Mouse (Mus musculus): ENCODE results near the gene Ehd2.

Ehd2 gene

DNA sequence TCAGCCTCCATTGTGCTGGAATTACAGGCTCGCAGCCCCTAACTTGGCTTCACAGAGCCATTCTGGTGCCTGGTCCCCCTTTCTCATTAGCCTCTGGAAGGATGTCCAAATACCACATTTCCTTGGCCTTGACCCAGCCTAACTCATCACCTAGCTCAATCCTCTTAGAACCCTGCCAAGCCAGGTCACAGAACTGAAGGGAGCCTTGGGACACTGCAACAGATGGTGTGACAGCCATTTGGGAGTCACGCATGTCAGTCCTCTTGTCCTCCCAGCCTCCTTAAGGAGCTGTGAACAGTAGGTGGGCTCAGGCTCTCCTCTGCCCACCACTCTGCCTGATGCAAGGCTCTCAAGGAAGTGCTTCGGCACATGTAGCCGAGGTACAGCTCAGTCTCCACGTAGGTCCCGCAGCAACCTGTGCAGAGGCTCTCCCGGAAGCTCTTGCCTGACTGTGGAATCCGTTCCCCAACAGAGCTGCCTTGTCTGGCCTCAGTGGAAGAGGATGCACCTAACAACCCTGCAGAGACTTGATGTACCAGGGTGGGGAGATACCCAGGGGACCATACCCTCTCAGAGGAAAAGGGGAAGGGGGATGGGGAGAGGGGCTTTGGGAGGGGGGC, 59.3 kb downstream of the Ehd2 start:
- DNase-seq (ENCODE audit: low spot score), result no peak

DNA sequence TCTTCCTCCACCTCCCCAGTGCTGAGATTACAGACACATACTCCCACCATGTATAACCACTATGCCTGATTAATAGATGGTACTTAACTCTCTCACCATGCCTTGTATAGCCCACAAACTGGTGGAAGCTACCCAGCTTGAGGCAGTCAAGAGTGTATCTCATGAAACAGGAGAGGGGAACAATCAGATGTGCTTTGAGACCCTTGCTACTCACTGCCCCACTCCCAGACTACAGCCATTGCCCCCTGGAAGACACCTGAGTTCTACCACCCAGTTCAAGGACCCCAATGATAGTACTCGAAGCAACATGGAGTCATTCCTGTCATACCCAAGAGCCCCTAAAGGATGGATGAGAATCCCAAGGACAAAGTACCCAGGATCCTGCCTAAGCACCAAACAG, 60.8 kb downstream of the Ehd2 start:
- DNase-seq (ENCODE audit: low spot score), result no peak

DNA sequence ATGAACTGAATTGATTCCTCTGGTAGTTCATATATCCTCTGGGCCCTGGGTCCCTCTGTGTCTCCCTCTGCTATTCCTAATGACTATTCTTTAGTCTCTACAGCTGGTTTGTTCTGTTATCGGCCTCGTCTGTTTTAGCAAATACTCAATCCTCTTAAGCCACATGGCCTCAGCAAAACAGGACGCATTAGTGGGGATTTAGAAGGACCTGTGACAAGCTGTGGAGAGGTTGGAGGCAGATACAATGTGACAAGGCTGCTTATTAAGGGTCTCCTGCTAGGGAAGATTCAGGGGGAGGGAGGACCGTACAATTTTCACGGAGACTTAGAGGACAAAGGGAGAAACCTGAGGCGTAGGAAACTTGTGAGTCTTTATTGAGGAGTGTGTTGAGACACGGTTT, 61.5 kb downstream of the Ehd2 start:
- no peak for DNase-seq (ENCODE audit: low spot score)

DNA sequence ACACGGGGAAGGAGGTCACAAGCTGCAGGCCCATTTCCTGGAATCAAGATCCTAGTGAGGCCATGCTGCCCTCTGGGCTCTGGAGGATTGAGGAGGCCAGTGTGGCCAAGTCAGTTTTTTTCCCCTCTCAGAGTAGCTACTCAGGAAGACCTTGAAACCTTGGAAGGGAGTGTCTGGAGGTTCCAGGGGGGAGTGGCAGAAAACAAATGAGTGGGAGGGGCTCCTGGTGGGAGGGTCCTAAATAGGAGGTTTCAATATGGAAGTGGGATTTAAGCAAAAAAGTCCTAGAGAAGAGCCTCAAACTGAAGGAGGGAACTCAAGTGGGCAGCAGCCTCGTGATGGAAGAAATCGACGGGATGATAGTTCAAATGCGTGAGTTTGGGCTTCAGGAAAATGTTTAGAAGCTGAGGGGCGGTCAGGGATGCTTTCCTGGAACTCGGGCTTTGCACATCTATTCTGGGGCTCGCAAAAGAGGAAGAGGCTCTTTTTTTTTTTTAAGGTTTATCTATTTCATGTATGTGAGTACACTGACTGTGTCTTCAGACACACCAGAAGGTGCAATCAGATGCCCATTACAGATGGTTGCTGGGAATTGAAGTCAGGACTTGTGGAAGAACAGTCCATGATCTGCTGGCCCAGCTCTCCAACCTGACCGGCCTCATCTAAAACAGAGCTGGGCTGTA, 65.9 kb downstream of the Ehd2 start:
- no peak for DNase-seq (ENCODE audit: low spot score)
